In the genomic region with DNA sequence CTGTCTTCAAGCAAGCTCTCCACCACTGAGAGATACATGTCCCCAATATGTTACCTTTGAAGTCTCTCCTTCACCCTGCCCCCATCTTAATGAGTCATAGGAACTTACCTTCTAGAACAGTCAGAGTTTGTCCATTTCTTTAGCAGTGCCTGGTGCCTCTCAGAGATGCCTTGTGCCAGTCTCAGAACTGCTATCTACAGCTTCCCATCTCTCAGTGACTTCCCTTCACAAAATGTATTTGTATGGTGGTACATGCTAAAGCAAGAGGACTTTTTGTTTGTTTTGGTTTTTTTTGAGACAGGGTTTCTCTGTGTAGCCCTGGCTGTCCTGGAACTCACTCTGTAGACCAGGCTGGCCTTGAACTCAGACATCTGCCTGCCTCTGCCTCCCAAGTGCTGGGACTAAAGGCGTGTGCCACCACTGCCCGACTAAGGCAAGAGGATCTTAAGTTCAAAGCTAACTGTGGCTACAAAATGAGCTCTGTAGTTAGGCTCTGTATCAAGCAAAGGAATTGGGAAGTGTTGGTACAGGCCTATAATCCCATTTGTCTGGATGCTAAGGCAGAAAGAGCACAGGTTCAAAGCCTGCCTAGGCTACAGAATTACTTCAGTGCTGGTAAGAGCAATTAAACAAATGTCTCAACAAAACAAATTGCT, we compare ENCODE assay signal across 17 mouse cellular contexts. TPM values are rescaled to one million over a fixed set of nuclear protein-coding genes. Genes with fewer than 3 reads are reported as not detected.
DNase-seq lines count a peak whose midpoint lies in the region; ATAC-seq and TF ChIP-seq lines count a peak whose summit lies in the region.
"Had no signal": no experiment of that assay in that cellular context is flagged by ENCODE, and none has a peak within 500 bp of the region (broad histone marks: within the 10 kb centered on the region; RNA-seq: fewer than 3 reads in every experiment).

No protein-coding gene starts in this region.

- no peaks in the 10 kb centered on the region for H3K36me3 ChIP-seq in liver, embryonic 14.5 days (replicated peaks; ENCODE audit: control insufficient read depth, insufficient read depth, low read depth)
- H3K36me3 ChIP-seq in forebrain, embryonic 10.5 days (replicated peaks): no peaks in the 10 kb centered on the region
- H3K36me3 ChIP-seq: lung, embryonic 15.5 days had no signal

- H3K4me2 ChIP-seq in liver, embryonic 14.5 days (ENCODE audit: low read depth): no peak overlapping the region
- H3K4me2 ChIP-seq: forebrain, embryonic 13.5 days had no signal

- TF ChIP-seq CTCF in liver, embryonic 14.5 days (IDR thresholded peaks at IDR 0.05; ENCODE audit: low read depth): no peak

- H3K27ac ChIP-seq in liver, embryonic 14.5 days: no peak overlapping the region
- no peak overlapping the region for H3K27ac ChIP-seq in forebrain, embryonic 10.5 days
- H3K27ac ChIP-seq: forebrain, embryonic 13.5 days; lung, embryonic 15.5 days had no signal

- no peak for TF ChIP-seq EP300 in liver, embryonic 14.5 days (IDR thresholded peaks at IDR 0.05; ENCODE audit: low read depth)

- intact Hi-C loops in heart, postnatal 25 days (cut with DNase I): no loop called here

- peaks cover 3 to 7% of the 10 kb centered on the region in 2 experiments; a peak in 3 of 4 replicates for H3K4me1 ChIP-seq in liver, embryonic 14.5 days (replicated peaks; ENCODE audit: control insufficient read depth in 2 of 2, insufficient read depth in 2 of 2, low read length in 1 of 2)
- H3K4me1 ChIP-seq in forebrain, embryonic 10.5 days: peaks cover 12% of the 10 kb centered on the region
- H3K4me1 ChIP-seq: forebrain, embryonic 13.5 days had no signal

- H3K9ac ChIP-seq in liver, embryonic 14.5 days (replicated peaks): peak overlapping the region; percentile 27; the same call in 1 of the 2 replicates
- H3K9ac ChIP-seq: forebrain, embryonic 13.5 days; lung, embryonic 15.5 days had no signal

- peak; percentile 49 for DNase-seq in heart, adult 11 months
- no peak for DNase-seq in heart, postnatal 25 days (ENCODE audit: low spot score)
- peak; percentile 45 for DNase-seq in 416B (ENCODE audit: low read depth)
- no peak for DNase-seq in liver, embryonic 14.5 days (ENCODE audit: low read depth in 3 of 3, low spot score in 3 of 3)
- no peak for DNase-seq in forebrain, embryonic 10.5 days (ENCODE audit: extremely low spot score, low spot score)
- no peak for DNase-seq in right cerebral cortex, postnatal 14 days
- DNase-seq in embryo, embryonic 11 days: no peak
- DNase-seq: cerebellum, postnatal 10 days; gastrocnemius, postnatal 25 days; midbrain, embryonic 14.5 days; right cerebral cortex, postnatal 4 days; thymus, adult 2 months had no signal

- no peak overlapping the region for H3K4me3 ChIP-seq in liver, embryonic 14.5 days (ENCODE audit: insufficient read depth in 1 of 2, low read depth in 2 of 2, low read length in 2 of 2)
- no peak overlapping the region for H3K4me3 ChIP-seq in forebrain, embryonic 10.5 days
- H3K4me3 ChIP-seq: forebrain, embryonic 13.5 days; lung, embryonic 15.5 days; myocyte had no signal

- WGBS in liver, embryonic 14.5 days (ENCODE audit: insufficient replicate concordance): 64% methylated on average over 2 of the region's 2 CpGs
- 85% methylated on average over 2 of the region's 2 CpGs for WGBS in forebrain, embryonic 10.5 days

- H3K9me3 ChIP-seq in liver, embryonic 14.5 days (ENCODE audit: control insufficient read depth, low read length): no peaks in the 10 kb centered on the region
- H3K9me3 ChIP-seq in forebrain, embryonic 10.5 days: no peaks in the 10 kb centered on the region
- H3K9me3 ChIP-seq: forebrain, embryonic 13.5 days; lung, embryonic 15.5 days had no signal

- peak; percentile 54 for ATAC-seq in activated CD4-positive, CD25-positive, alpha-beta regulatory T cell, adult 4 months
- no peak for ATAC-seq in liver, embryonic 14.5 days (ENCODE audit: insufficient read depth)
- ATAC-seq: forebrain, embryonic 13.5 days had no signal

- no peaks in the 10 kb centered on the region for H3K27me3 ChIP-seq in liver, embryonic 14.5 days (ENCODE audit: control insufficient read depth, insufficient read depth, low read length)
- H3K27me3 ChIP-seq in forebrain, embryonic 10.5 days (ENCODE audit: poor library complexity, severe bottlenecking): no peaks in the 10 kb centered on the region
- H3K27me3 ChIP-seq: forebrain, embryonic 13.5 days; lung, embryonic 15.5 days had no signal

RNA-seq across cellular contexts. Expression of a gene that starts 49.3 kb away (rescaled TPM):
- under 1 TPM; 0.36 to 0.47 TPM for total RNA-seq in heart, postnatal 25 days (2021)
- under 1 TPM; 0.22 to 0.58 TPM for polyA plus RNA-seq in activated CD4-positive, CD25-positive, alpha-beta regulatory T cell, adult 4 months (2017; shearing (Covaris generic))
- 0.01 and 0.06 TPM in 2 replicates for polyA plus RNA-seq in liver, embryonic 14.5 days (2012; rRNA removed)
- not detected in 2 replicates for polyA plus RNA-seq in liver, embryonic 14.5 days (2014; fragmentation: Nextera tagmentation; extraction: Ambion mirVana)
- not detected in 2 replicates for polyA plus RNA-seq in forebrain, embryonic 10.5 days (2016; fragmentation: Nextera tagmentation; extraction: Ambion mirVana)
- polyA plus RNA-seq: hindbrain, embryonic 11.5 days had no signal

RNA-seq across cellular contexts. Expression of a gene that starts 49.4 kb away (rescaled TPM):
- 1 to 10 TPM; 1.6 to 1.7 TPM for total RNA-seq in heart, postnatal 25 days (2021)
- 1 to 10 TPM; 1.2 to 1.6 TPM for polyA plus RNA-seq in activated CD4-positive, CD25-positive, alpha-beta regulatory T cell, adult 4 months (2017; shearing (Covaris generic))
- polyA plus RNA-seq in liver, embryonic 14.5 days (2012; rRNA removed): 2.0 and 4.0 TPM in 2 replicates
- polyA plus RNA-seq in liver, embryonic 14.5 days (2014; fragmentation: Nextera tagmentation; extraction: Ambion mirVana): 4.3 and 4.4 TPM in 2 replicates
- 13.3 and 15.1 TPM in 2 replicates for polyA plus RNA-seq in forebrain, embryonic 10.5 days (2016; fragmentation: Nextera tagmentation; extraction: Ambion mirVana)

Comparison
In these comparisons a context has a peak if more than half of its experiments do, and no peak if none do; other contexts are left out.
1. DNase-seq: peak in heart, adult 11 months (single experiment) and 416B (single experiment); none in heart, postnatal 25 days (single experiment), liver, embryonic 14.5 days (0 of 3), forebrain, embryonic 10.5 days (single experiment), right cerebral cortex, postnatal 14 days (single experiment) and embryo, embryonic 11 days (single experiment).